Mouse (Mus musculus): Measurements from ENCODE around the gene Col6a3. TPM values are rescaled to one million over a fixed set of nuclear protein-coding genes. Genes with fewer than 3 reads are reported as not detected.
A peak's percentile ranks its signal among the peaks of the same experiment; 100 is the strongest.

Gene Col6a3
- polyA plus RNA-seq, 1 experiment from 2014 or later: 103 TPM

DNA sequence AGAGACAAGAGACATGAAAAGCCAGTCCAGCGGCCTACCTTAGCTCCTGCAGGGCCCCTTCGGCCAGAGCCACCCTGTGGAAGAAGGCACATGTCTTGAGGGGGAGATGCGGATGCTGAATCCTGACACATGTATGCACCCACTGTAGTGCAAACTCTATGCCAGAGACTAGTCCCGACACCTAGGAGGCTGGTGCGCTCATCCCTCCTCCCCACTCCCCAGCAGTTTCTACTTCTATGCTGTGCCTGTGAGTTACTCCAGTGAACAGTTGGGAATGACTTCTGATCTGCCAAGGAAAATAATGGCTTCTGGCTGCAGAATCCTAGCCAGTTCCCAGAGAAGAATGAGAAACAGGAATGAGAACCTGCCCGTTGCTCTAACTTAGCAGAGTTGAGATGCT is 54.3 kb downstream of the Col6a3 start:
- Histone ChIP-seq H3K4me2 (ENCODE audit: low read length) (no peak overlapping the region), H3K9ac (ENCODE audit: low read length) (no peak overlapping the region), H3K4me3 (ENCODE audit: low read depth, low read length) (no peak overlapping the region), H3K4me1 (replicated peaks; ENCODE audit: control insufficient read depth, insufficient read depth, low read length) (0 out of 2 replicates have a peak, but pooled peaks cover 4% of the 10 kb centered on the region), H3K36me3 (ENCODE audit: control insufficient read depth, insufficient read depth, low read length) (peaks cover 50% of the 10 kb centered on the region), H3K9me3 (ENCODE audit: control insufficient read depth, low read length) (no peaks in the 10 kb centered on the region), H3K27ac (ENCODE audit: low read depth) (no peak overlapping the region), H3K27me3 (replicated peaks; ENCODE audit: control insufficient read depth, insufficient read depth, low read length) (no peaks in the 10 kb centered on the region)
- ATAC-seq (replicated peaks; ENCODE audit: low FRiP score, low TSS enrichment, low read depth): no peak
- DNase-seq (ENCODE audit: low spot score): no peak
- 68% methylated on average over 6 of the region's 6 CpGs for WGBS

DNA sequence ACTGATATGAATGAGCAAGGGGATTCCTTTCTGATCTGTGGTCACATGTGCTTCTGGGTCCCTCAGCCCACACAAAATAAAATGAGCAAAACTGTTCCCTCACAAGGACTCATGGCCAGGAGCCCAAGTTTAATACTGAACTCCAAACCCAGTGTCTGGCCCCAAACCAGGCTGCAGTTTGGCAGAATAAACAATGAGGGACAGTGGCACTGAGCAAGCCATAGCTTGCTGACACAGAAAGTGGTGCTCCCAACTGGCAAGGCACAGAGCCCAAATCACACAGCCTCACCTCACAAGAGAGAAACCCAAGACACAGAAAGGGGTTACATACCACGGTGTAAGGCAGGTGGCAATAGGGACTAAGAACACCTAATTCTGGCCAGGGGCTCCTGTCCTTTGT is 63.3 kb downstream of the Col6a3 start:
- Histone ChIP-seq H3K4me3 (ENCODE audit: low read depth, low read length) (no peak overlapping the region), H3K27me3 (replicated peaks; ENCODE audit: control insufficient read depth, insufficient read depth, low read length) (no peaks in the 10 kb centered on the region), H3K4me1 (replicated peaks; ENCODE audit: control insufficient read depth, insufficient read depth, low read length) (peaks cover 2% of the 10 kb centered on the region; the same call in 1 of the 2 replicates), H3K36me3 (ENCODE audit: control insufficient read depth, insufficient read depth, low read length) (peaks cover 63% of the 10 kb centered on the region), H3K27ac (ENCODE audit: low read depth) (no peak overlapping the region), H3K4me2 (ENCODE audit: low read length) (no peak overlapping the region), H3K9ac (ENCODE audit: low read length) (no peak overlapping the region), H3K9me3 (ENCODE audit: control insufficient read depth, low read length) (no peaks in the 10 kb centered on the region)
- no peak for DNase-seq (ENCODE audit: low spot score)
- 83% methylated on average over 1 of the region's 1 CpGs for WGBS
- no peak for ATAC-seq (replicated peaks; ENCODE audit: low FRiP score, low TSS enrichment, low read depth)

- no peak overlapping the region for H3K27ac ChIP-seq (ENCODE audit: low read depth)
- no peak for DNase-seq (ENCODE audit: low spot score)
- 93% methylated on average over 7 of the region's 7 CpGs for WGBS
- no peak overlapping the region for H3K9ac ChIP-seq (ENCODE audit: low read length)
- peaks cover 61% of the 10 kb centered on the region for H3K36me3 ChIP-seq (ENCODE audit: control insufficient read depth, insufficient read depth, low read length)
- no peaks in the 10 kb centered on the region for H3K27me3 ChIP-seq (replicated peaks; ENCODE audit: control insufficient read depth, insufficient read depth, low read length)
- ATAC-seq (replicated peaks; ENCODE audit: low FRiP score, low TSS enrichment, low read depth): no peak
- H3K4me2 ChIP-seq (ENCODE audit: low read length): no peak overlapping the region
- peaks cover 7% of the 10 kb centered on the region; the same call in 1 of the 2 replicates for H3K4me1 ChIP-seq (replicated peaks; ENCODE audit: control insufficient read depth, insufficient read depth, low read length)
- no peak overlapping the region for H3K4me3 ChIP-seq (ENCODE audit: low read depth, low read length)
- no peaks in the 10 kb centered on the region for H3K9me3 ChIP-seq (ENCODE audit: control insufficient read depth, low read length)
Measured at GRCm38 (mm10) chr1:90779072-90779471, 64.7 kb downstream of the Col6a3 start.

- H3K9ac ChIP-seq (ENCODE audit: low read length): no peak overlapping the region; the same call in 1 of the 2 replicates
- peak overlapping the region; percentile 84; the same call in 1 of the 2 replicates for H3K27ac ChIP-seq (ENCODE audit: low read depth)
- peak overlapping the region; percentile 31; the same call in 1 of the 2 replicates for H3K4me2 ChIP-seq (ENCODE audit: low read length)
- no peaks in the 10 kb centered on the region for H3K9me3 ChIP-seq (ENCODE audit: control insufficient read depth, low read length)
- ATAC-seq (replicated peaks; ENCODE audit: low FRiP score, low TSS enrichment, low read depth): peak; percentile 91
- DNase-seq (ENCODE audit: low spot score): peak; percentile 65
- H3K36me3 ChIP-seq (ENCODE audit: control insufficient read depth, insufficient read depth, low read length): peaks cover 60% of the 10 kb centered on the region
- WGBS: 10% methylated on average over 10 of the region's 10 CpGs
- no peaks in the 10 kb centered on the region for H3K27me3 ChIP-seq (replicated peaks; ENCODE audit: control insufficient read depth, insufficient read depth, low read length)
- peaks cover 10% of the 10 kb centered on the region; the same call in 1 of the 2 replicates for H3K4me1 ChIP-seq (replicated peaks; ENCODE audit: control insufficient read depth, insufficient read depth, low read length)
- H3K4me3 ChIP-seq (ENCODE audit: low read depth, low read length): no peak overlapping the region
Measured at GRCm38 (mm10) chr1:90775477-90776241, 68.1 kb downstream of the Col6a3 start.

- Histone ChIP-seq H3K27me3 (replicated peaks; ENCODE audit: control insufficient read depth, insufficient read depth, low read length) (no peaks in the 10 kb centered on the region), H3K4me1 (replicated peaks; ENCODE audit: control insufficient read depth, insufficient read depth, low read length) (peaks cover 24% of the 10 kb centered on the region; the same call in 1 of the 2 replicates), H3K4me2 (ENCODE audit: low read length) (no peak overlapping the region), H3K4me3 (ENCODE audit: low read depth, low read length) (no peak overlapping the region), H3K27ac (ENCODE audit: low read depth) (0 out of 2 replicates have a peak overlapping the region, but pooled peaks have one; percentile 0), H3K36me3 (ENCODE audit: control insufficient read depth, insufficient read depth, low read length) (peaks cover 54% of the 10 kb centered on the region), H3K9ac (ENCODE audit: low read length) (no peak overlapping the region), H3K9me3 (ENCODE audit: control insufficient read depth, low read length) (no peaks in the 10 kb centered on the region)
- DNase-seq (ENCODE audit: low spot score) (no peak), ATAC-seq (replicated peaks; ENCODE audit: low FRiP score, low TSS enrichment, low read depth) (no peak)
- 66% methylated on average over 4 of the region's 4 CpGs for WGBS
Measured at GRCm38 (mm10) chr1:90771172-90771571, 72.6 kb downstream of the Col6a3 start.

DNA sequence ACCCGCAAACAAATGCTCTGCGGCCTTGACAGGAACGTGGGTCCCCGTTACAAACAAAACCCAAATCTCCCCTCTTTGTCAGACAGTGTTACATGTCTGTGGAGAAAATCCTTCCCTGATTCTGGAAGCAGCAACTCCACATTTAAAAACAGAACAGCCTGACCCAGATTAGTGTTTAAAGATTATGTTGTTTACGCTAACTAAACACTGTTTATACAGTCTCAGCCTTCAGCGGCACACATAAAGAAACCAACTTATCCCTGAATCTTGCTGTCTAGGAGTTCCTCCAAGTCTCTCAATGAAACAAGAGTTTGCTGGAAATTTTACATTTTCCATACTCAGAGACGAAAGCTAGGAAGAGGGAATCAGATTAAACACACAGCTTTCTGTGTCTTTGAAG is 73.7 kb downstream of the Col6a3 start:
- Histone ChIP-seq H3K36me3 (ENCODE audit: control insufficient read depth, insufficient read depth, low read length) (peaks cover 54% of the 10 kb centered on the region), H3K27ac (ENCODE audit: low read depth) (peak overlapping the region; percentile 68), H3K27me3 (replicated peaks; ENCODE audit: control insufficient read depth, insufficient read depth, low read length) (no peaks in the 10 kb centered on the region), H3K9ac (ENCODE audit: low read length) (no peak overlapping the region), H3K4me1 (replicated peaks; ENCODE audit: control insufficient read depth, insufficient read depth, low read length) (peaks cover 18% of the 10 kb centered on the region; the same call in 1 of the 2 replicates), H3K9me3 (ENCODE audit: control insufficient read depth, low read length) (no peaks in the 10 kb centered on the region), H3K4me3 (ENCODE audit: low read depth, low read length) (no peak overlapping the region), H3K4me2 (ENCODE audit: low read length) (no peak overlapping the region)
- DNase-seq (ENCODE audit: low spot score) (no peak), ATAC-seq (replicated peaks; ENCODE audit: low FRiP score, low TSS enrichment, low read depth) (no peak)
- 36% methylated on average over 7 of the region's 7 CpGs for WGBS

GRCm38 (mm10) chr1:90769301-90769700 is 74.5 kb downstream of the Col6a3 start:
- no peak overlapping the region for H3K9ac ChIP-seq (ENCODE audit: low read length)
- H3K9me3 ChIP-seq (ENCODE audit: control insufficient read depth, low read length): no peaks in the 10 kb centered on the region
- no peak overlapping the region for H3K4me3 ChIP-seq (ENCODE audit: low read depth, low read length)
- ATAC-seq (replicated peaks; ENCODE audit: low FRiP score, low TSS enrichment, low read depth) (no peak), DNase-seq (ENCODE audit: low spot score) (no peak)
- no peak overlapping the region for H3K4me2 ChIP-seq (ENCODE audit: low read length)
- H3K36me3 ChIP-seq (ENCODE audit: control insufficient read depth, insufficient read depth, low read length): peaks cover 48% of the 10 kb centered on the region
- no peaks in the 10 kb centered on the region for H3K27me3 ChIP-seq (replicated peaks; ENCODE audit: control insufficient read depth, insufficient read depth, low read length)
- H3K27ac ChIP-seq (ENCODE audit: low read depth): peak overlapping the region; percentile 68
- H3K4me1 ChIP-seq (replicated peaks; ENCODE audit: control insufficient read depth, insufficient read depth, low read length): peaks cover 17% of the 10 kb centered on the region; the same call in 1 of the 2 replicates
- 36% methylated on average over 7 of the region's 7 CpGs for WGBS

GRCm38 (mm10) chr1:90758091-90758673 is 85.6 kb downstream of the Col6a3 start:
- Histone ChIP-seq H3K27me3 (replicated peaks; ENCODE audit: control insufficient read depth, insufficient read depth, low read length) (no peaks in the 10 kb centered on the region), H3K36me3 (ENCODE audit: control insufficient read depth, insufficient read depth, low read length) (no peaks in the 10 kb centered on the region), H3K27ac (ENCODE audit: low read depth) (peak overlapping the region; percentile 23; the same call in 1 of the 2 replicates), H3K4me3 (ENCODE audit: low read depth, low read length) (no peak overlapping the region), H3K4me1 (replicated peaks; ENCODE audit: control insufficient read depth, insufficient read depth, low read length) (peaks cover 23% of the 10 kb centered on the region), H3K4me2 (ENCODE audit: low read length) (no peak overlapping the region), H3K9ac (ENCODE audit: low read length) (no peak overlapping the region), H3K9me3 (ENCODE audit: control insufficient read depth, low read length) (no peaks in the 10 kb centered on the region)
- no peak for DNase-seq (ENCODE audit: low spot score)
- WGBS: 50% methylated on average over 4 of the region's 4 CpGs
- 0 out of 2 replicates have a peak, but pooled peaks have one; percentile 50 for ATAC-seq (replicated peaks; ENCODE audit: low FRiP score, low TSS enrichment, low read depth)

All from intestine, embryonic 14.5 days (tissue).